Mouse (Mus musculus) megakaryocyte progenitor cell, adult 5-6 weeks (primary cell): ENCODE data around the gene Icmt. TPM values are rescaled to one million over a fixed set of nuclear protein-coding genes. Genes with fewer than 3 reads are reported as not detected.

ENCODE experiments used
- ATAC-seq: replicated peaks from 2 replicates; pipeline ENCODE4 v1.8.0; 2016; ENCODE audit warnings: mild to moderate bottlenecking, moderate TSS enrichment, inconsistent platforms; ENCODE audit not compliant: poor library complexity
- total RNA-seq, 2 experiments: library from RNA; stranded (forward) in 1 of 2; stranded (reverse) in 1 of 2; fragments of 157-497, 149-512 nt in 1 of 2; fragments of 200-1000 nt in 1 of 2; gene quantifications; 2 replicates each; pipeline versions ENCODE4 v1.2.3 to v1.2.4; 2015 to 2017

Gene Icmt
- total RNA-seq, 2 experiments from 2014 or later, result 11.5 to 12.1 TPM

GRCm38 (mm10) chr4:152296371-152296770 is 656 bp upstream of the Icmt start:
- ATAC-seq, result no peak

DNA sequence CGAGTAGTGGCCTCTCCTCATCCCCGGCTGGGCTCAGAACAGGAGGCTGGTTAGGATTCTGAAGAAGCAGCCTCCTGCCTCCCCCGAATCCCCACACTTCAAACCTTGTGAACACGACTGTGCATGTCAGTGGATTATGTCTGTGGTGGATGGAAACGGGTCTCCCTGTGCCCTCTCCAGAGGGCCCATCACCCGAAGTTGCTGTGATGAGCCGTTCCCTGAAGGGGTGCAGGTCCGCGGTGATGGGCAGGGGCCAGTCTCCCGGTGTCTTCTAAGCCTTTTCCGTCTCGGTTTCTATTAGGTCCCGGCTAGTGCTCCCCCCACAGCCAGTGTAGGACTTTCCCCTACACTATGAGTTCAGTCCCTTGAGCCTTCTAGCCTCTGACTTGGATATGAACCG is 1.8 kb downstream of the Icmt start:
- ATAC-seq, result no peak

- ATAC-seq, result no peak
These were observed 3.3 kb downstream of the Icmt start for GRCm38 (mm10) chr4:152300375-152300774.

DNA sequence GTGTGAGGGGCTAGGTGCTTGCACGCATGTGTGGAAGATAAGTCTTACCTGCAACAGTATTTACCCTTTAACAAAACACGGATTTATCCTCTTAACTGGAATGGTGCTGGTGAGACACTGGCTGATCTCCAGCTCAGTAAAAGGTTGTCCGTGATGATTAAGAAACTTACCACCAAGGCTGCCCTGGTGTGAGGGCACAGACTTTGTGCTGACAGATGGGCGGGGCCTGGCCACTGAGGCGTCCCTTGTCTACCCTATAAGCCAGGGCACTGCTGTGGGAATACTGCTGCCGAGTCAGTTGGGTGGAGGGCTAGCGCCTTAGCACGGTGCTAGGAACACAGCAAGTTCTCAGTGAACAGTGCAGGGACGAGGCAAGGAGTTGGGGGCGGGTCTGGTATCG is 5.0 kb downstream of the Icmt start:
- ATAC-seq, result no peak

DNA sequence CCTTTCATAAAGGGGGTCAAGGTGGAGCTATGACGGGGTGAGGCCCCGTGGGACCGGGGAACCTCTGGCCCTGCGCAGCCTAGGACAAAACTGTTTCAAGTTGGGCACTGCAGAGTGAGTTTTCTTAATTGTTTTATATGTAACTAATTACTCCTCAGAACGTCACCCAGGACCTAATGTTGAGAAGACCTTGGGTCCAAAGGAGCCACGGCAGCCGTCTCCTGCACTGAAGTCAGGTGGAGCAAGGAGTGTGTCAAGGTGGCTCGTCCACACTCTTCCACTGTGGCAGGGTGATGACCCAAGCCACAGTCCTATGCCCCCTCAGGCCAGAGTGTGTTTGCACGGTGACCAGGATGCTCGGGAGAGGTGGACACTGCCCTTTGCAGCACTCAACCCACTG is 6.1 kb downstream of the Icmt start:
- no peak for ATAC-seq

DNA sequence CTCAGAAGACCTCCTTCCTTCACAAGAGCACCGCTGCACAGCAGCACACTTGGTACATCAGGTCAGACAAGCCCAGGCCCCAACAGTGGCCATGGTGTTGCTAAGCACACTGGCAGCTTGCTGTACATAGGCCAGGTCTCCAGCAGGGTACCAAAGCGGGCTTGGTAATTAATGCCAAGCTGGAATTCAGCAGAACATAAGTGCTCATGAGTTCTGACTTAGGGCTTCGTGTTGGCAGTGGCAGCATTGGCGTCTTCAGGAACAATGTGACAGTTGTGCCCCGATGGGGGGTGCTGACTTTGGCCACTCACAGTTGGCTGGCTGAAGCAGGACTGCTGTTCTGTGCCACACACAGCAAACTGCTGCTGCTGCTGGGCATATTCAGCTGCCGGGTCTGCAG is 7.7 kb downstream of the Icmt start:
- ATAC-seq, result no peak

DNA sequence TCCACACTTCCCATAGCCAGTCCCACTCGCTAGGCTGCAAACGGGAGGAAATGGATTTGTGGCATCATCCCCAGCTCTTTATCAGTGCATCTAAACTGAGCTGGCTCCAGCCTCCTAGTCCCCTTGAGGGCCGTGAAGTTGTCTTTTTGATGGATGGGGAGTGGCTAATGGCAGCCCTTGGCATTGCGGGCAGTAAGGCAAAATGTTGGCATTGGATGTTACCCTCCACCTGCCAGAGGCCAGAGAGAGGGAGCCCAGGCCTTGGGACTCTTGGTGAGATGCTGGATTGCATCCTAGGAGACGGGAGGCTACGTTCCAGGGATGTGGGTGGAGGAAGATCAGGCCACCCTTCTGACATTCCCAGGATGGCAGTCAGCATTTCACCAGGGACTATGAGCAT is 9.0 kb downstream of the Icmt start:
- ATAC-seq, result no peak

- ATAC-seq, result no peak
These were observed 10.5 kb downstream of the Icmt start for GRCm38 (mm10) chr4:152307542-152307941.

- no peak for ATAC-seq
These were observed 15.2 kb downstream of the Icmt start for GRCm38 (mm10) chr4:152312186-152312585.

DNA sequence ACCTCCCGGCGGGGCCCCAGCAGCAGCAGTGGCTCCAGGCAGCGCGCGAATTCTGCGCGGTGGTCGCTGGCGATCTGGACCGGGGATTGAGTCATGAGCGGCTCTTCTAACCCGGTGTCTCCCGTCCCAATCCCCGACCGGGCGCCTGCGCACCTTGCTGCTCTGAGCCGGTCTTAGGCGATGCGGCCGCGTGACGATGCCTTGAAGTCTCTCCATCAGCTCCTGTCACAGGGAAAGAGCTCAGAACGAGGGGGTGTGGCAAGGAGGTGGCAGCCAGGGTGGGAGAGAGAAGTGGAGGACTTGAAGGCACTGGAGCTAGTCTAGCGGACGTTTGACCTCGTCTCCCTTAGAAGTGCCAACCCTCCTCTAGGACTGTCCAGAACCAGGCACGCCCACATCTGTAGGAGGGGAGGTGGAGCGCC is 16.2 kb downstream of the Icmt start:
- peak; percentile 32 for ATAC-seq

DNA sequence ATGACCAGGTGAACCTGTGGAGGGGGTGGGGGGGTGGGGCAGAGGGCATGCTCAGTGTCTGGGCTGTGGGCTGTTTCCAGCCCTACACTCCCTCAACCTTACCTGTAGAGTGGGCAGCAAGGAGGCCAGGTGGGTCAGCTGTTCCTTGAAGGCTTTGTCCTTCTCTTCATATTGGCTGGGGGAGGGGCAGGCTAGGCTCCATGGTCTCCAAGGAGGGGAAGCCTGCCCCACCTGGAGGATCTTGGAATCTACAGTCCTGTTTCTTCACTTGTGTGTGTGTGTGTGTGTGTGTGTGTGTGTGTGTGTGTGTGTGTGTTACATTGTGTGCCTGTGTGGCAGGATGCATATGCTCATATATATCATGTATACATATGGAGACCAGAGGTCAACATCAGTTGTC is 16.9 kb downstream of the Icmt start:
- ATAC-seq, result no peak

DNA sequence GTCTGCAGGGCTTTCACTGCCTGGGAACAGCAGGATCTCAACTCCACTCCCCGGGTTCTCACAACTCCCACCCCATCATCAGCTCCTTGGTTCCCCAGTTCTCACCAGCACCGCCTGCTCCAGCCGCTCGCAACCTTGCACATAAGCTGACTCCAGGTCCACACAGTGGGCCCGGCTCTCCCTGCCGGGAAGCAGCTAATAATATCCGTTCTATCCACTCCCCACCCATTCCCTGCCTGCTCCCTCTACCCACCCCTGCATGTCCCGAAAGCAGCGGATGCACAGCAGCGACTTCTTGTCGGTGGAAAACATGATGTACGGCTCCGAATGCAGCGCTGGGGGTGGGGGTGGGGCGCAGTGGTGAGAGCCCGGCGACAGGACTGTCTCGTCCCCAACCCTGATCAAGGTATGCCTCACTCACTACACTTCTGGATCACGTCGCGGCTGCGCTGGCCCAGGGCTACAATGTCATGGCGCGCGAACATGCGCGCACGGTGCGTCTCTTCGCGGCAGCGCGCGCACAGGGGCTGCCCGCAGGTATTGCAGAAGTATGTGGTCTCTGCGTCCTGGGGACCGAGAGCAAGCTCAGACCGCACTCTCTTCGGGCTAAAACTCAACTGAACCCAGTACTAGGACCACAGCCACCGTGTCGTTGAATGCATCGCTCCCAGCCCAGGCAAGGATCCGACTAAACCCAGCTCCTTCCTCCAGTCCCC is 18.6 kb downstream of the Icmt start:
- ATAC-seq, result peak; percentile 34

DNA sequence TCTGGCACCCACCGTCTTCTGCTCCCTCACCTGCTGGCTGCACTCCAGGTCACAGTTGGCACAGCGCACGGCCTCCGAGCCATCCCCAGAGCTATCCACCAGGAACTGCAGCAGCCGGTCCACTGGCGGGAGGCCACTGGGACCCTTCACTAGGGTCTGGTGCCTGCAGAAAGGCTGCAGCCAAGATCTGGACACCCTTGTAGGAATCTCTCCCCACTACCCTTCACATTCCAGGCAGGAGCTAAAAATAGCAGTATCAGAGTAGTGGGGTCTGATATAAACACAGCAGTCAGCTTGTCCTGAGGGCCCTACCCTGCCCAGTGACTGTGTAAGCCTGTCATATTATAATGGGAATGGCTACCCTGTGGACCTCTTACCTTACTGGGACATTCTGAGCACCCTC is 20.6 kb downstream of the Icmt start:
- ATAC-seq, result no peak

- peak; percentile 88 for ATAC-seq
These were observed 21.6 kb downstream of the Icmt start, which contains the start of gene Rnf207 for GRCm38 (mm10) chr4:152318517-152319234. Gene Rnf207 (minus strand): TSS chr4:152318993.

DNA sequence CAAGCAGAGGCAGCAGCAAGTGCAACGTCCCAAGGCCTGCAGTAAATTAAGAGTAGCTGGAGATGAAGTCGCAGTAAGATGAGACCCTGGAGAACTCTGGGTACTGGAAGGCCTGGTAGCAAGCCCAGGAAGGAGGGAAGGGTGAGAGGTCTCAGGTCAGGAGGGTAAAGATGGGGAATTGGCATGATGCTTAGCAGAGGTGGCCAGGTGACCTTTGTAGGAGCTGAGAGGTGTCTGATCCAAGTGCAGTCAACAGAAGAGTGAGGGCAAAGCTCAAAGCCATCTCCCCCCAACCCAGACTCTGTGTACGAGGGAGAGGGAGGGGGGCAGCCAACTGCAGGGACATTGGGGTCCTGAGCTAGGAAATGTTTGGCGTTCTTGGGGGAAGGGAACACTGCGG is 24.4 kb downstream of the Icmt start:
- no peak for ATAC-seq

- peak; percentile 9; the same call in 1 of the 2 replicates for ATAC-seq
These were observed 27.9 kb downstream of the Icmt start for GRCm38 (mm10) chr4:152324641-152325562.

DNA sequence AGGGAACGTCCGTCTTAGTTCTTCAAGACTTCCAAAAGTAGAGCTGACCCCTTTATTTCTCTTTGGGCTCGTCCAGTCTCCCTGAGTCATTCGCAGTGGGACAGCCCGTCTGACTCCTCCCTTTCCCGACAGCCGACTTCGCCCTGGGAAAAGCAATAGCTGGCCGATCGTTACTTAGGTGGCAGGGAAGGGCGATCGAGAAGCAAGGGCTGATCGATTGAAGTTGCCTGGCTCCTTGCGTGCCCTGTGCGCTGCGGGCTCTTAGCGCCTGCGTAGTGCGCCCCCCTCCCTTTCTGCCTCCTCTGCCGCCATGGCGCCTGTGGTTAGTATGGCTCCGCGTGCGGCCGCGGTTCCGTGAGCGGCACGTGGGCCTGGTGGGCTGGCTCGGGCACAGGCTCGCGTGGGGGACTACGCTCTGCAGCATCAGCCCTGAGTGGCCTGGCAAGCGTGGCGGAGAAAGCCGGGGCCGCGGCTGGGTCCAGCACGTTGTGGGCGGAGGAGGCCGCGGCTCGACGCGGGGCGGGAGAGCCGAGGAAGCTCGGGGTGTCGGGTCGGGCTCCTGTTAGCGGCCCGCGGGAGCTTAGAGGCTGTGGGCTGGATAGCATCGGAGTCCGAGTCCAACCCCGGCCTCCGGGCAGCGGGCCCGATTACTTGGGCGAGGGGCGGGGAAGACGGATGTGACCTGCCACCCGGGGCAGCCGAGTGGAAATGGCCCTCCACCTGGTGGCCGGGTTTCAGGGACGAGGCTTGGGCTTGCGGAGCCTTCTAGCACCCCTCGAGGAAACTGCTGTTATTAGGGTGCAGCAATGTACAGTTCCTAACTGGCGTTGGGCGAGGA is 28.8 kb downstream of the Icmt start, which contains the start of gene Rpl22:
Rpl22 (plus strand) TSS at position 169 of the 838 bp plus-strand sequence.
- ATAC-seq, result peak; percentile 91

GRCm38 (mm10) chr4:152326543-152326942 is 29.5 kb downstream of the Icmt start:
- no peak for ATAC-seq

- peak; percentile 23 for ATAC-seq
These were observed 31.7 kb downstream of the Icmt start for GRCm38 (mm10) chr4:152328691-152329090.

DNA sequence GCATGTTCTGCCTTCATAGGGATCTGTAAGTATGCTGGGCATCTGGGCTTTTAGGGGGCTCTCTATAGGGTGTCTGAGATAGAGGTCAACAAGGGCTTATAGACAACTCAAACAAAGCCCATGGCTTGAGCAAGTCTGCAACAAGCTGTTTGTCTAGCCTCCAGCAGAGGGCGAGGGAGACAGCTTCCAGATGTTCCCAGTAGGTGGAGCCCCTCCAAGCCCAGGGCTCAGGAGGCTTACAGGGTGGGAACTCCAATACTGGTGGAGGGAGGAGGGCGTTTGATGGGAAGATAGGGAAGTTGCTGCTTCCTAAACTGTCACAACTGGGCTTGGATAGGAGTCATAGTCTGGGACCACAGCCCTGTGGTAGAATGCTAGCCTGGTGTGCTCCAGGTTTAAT is 35.9 kb downstream of the Icmt start:
- ATAC-seq, result peak; percentile 84
